Mouse (Mus musculus): ENCODE measurements at regions not wholly inside any gene's neighbourhood (a gene's known extent, or its start where the extent isn't known, plus 50 kb on each side); places are given as distances from the start of the nearest gene placed in this dataset.

- no peak for TF ChIP-seq POLR2A (IDR thresholded peaks at IDR 0.05; ENCODE audit: control insufficient read depth, low read depth, low read length)
- TF ChIP-seq CTCF (IDR thresholded peaks at IDR 0.05; ENCODE audit: control insufficient read depth, insufficient read depth, insufficient replicate concordance, low read depth, low read length): no peak
Observed at GRCm38 (mm10) chr12:35303188-35303587, 231.7 kb downstream of the Ahr start.

All from testis, adult 2 months (tissue).